ENCODE assay signal across 11 mouse cellular contexts in the genomic region with DNA sequence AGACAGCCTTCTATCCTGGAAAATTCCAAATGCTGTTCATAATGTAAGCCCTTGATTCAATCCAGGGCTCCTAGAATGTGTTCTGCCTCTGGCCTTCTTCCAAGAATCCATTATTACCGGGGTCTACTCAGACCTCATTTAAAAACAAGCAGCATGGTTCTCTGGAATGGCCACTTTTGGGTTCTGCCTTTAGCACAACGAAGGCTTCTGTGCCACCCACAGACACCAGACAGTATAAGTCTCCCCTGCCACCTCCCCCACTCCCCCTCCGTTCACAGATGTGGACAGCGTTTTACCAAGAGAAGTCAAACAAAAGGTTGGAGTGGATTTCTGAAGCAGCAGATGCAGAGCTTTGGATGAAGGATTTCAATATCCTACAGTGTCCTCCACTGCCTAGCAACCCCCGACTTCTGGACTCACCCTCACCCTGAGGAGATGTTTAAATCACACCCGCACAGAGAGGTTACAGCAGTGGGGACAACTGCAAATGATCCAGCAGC.
A peak's percentile ranks its signal among the peaks of the same experiment; 100 is the strongest.
DNase-seq lines count a peak whose midpoint lies in the region; ATAC-seq and TF ChIP-seq lines count a peak whose summit lies in the region.
"Had no signal": no experiment of that assay in that cellular context is flagged by ENCODE, and none has a peak within 500 bp of the region (broad histone marks: within the 10 kb centered on the region; RNA-seq: fewer than 3 reads in every experiment).

No protein-coding gene starts in this region.

- H3K27ac ChIP-seq in forebrain, embryonic 10.5 days: peak overlapping the region; percentile 26
- peak overlapping the region; percentile 12; the same call in 1 of the 2 replicates for H3K27ac ChIP-seq in hindbrain, postnatal 0 days
- H3K27ac ChIP-seq: heart, adult 2 months; lung, embryonic 15.5 days had no signal

- H3K4me3 ChIP-seq in forebrain, embryonic 10.5 days: peak overlapping the region; percentile 20; the same call in 1 of the 2 replicates
- H3K4me3 ChIP-seq in hindbrain, postnatal 0 days (ENCODE audit: low read length): no peak overlapping the region
- H3K4me3 ChIP-seq: heart, adult 2 months; lung, embryonic 15.5 days had no signal

- no peak for TF ChIP-seq CTCF in hindbrain, postnatal 0 days (IDR thresholded peaks at IDR 0.05; ENCODE audit: low read depth)

- peaks cover 23% of the 10 kb centered on the region for H3K27me3 ChIP-seq in forebrain, embryonic 10.5 days (ENCODE audit: poor library complexity, severe bottlenecking)
- no peaks in the 10 kb centered on the region for H3K27me3 ChIP-seq in hindbrain, postnatal 0 days (ENCODE audit: insufficient read depth, low read length)
- H3K27me3 ChIP-seq: lung, embryonic 15.5 days had no signal

- peaks cover 33% of the 10 kb centered on the region for H3K4me1 ChIP-seq in forebrain, embryonic 10.5 days
- H3K4me1 ChIP-seq in hindbrain, postnatal 0 days (ENCODE audit: insufficient read depth, low read length): peaks cover 10% of the 10 kb centered on the region; the same call in 1 of the 2 replicates
- H3K4me1 ChIP-seq: lung, embryonic 15.5 days had no signal

- H3K9ac ChIP-seq in hindbrain, postnatal 0 days (replicated peaks; ENCODE audit: low read length): no peak overlapping the region
- H3K9ac ChIP-seq: lung, embryonic 15.5 days had no signal

- peak overlapping the region; percentile 45 for H3K4me2 ChIP-seq in hindbrain, postnatal 0 days (ENCODE audit: low read depth, low read length)
- H3K4me2 ChIP-seq: lung, embryonic 15.5 days had no signal

- 40% methylated on average over 6 of the region's 6 CpGs for WGBS in forebrain, embryonic 10.5 days
- WGBS in hindbrain, postnatal 0 days: 9% methylated on average over 6 of the region's 6 CpGs

- no peaks in the 10 kb centered on the region for H3K36me3 ChIP-seq in forebrain, embryonic 10.5 days (replicated peaks)
- H3K36me3 ChIP-seq in hindbrain, postnatal 0 days (ENCODE audit: insufficient read depth, low read length): no peaks in the 10 kb centered on the region
- H3K36me3 ChIP-seq: lung, embryonic 15.5 days had no signal

- H3K9me3 ChIP-seq in forebrain, embryonic 10.5 days: no peaks in the 10 kb centered on the region
- H3K9me3 ChIP-seq in hindbrain, postnatal 0 days (ENCODE audit: low read length): no peaks in the 10 kb centered on the region
- H3K9me3 ChIP-seq: lung, embryonic 15.5 days had no signal

- ATAC-seq in frontal cortex, adult (ENCODE audit: low TSS enrichment): peak; percentile 44; the same call in 1 of the 2 replicates
- ATAC-seq in hindbrain, postnatal 0 days: peak; percentile 87

- DNase-seq in frontal cortex, postnatal 25 days (ENCODE audit: low spot score in 2 of 2): no peak
- peak; percentile 23 for DNase-seq in forebrain, embryonic 10.5 days (ENCODE audit: extremely low spot score, low spot score)
- DNase-seq in hindbrain, postnatal 0 days (ENCODE audit: low spot score): peak; percentile 67
- peak; percentile 17 for DNase-seq in neural tube, embryonic 10.5 days (ENCODE audit: extremely low spot score, low spot score)
- DNase-seq in cerebellum, adult 11 months: no peak
- DNase-seq in cerebellum, adult 18-20 months: no peak
- DNase-seq in adrenal gland, postnatal 14 days: no peak
- DNase-seq: heart, adult 2 months; kidney, adult 11 months had no signal

Comparison
In these comparisons a context has a peak if more than half of its experiments do, and no peak if none do; other contexts are left out.
1. DNase-seq: peak in forebrain, embryonic 10.5 days (single experiment), hindbrain, postnatal 0 days (single experiment) and neural tube, embryonic 10.5 days (single experiment); none in frontal cortex, postnatal 25 days (0 of 2), cerebellum, adult 11 months (single experiment), cerebellum, adult 18-20 months (0 of 2) and adrenal gland, postnatal 14 days (single experiment).